Mouse (Mus musculus) thymus, postnatal 10 days (tissue): ENCODE results near the gene Slc12a3.
A peak's percentile ranks its signal among the peaks of the same experiment; 100 is the strongest.

Experiments used
- DNase-seq, 2 experiments: peaks; one replicate each; pipeline ENCODE4 v3.0.0; 2021; ENCODE audit warnings: low spot score in 2 of 2

Slc12a3 gene

DNA sequence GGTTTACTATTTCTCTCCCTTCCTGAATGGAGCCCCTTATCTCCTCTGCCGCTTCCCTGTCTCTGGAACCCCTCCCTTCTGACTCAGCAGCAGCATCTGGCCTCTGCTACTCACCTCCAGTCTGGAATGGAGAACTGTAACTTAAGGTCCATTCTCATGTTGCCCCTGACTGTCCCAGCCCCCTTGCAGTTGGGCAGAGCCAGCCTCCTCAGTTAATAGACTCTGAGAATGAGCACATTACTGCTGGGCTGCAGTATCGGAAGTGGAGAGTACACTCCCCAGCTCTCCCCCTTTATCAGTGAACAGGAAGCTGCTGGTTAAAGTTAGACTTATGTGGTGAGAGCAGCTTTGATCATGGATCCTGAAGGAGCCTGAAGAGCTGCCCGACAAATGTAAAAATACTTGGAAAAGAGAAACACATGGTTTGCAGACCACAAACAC, 46.6 kb downstream of the Slc12a3 start:
- DNase-seq, result no peak

- no peak for DNase-seq
These were observed 47.2 kb downstream of the Slc12a3 start for GRCm38 (mm10) chr8:94376176-94376575.

DNA sequence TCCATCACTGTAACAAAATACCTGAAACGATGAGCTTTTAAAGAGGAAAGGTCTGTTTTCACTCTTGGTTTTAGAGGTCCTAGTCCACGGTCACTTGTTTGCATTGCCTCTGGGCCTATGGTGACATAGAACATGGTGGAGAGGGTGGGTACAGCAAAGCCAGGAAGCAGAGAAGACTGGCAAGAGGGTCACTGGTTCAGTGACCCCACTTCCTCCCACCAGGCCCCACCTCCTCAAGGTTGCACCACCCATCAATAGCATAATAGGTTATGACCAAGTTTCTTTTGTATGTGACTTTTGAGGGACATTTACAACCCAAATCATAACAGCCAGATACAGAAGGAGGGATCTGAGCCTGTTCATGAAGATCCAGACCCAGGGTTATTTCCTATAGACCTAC, 47.6 kb downstream of the Slc12a3 start:
- DNase-seq, result no peak

- DNase-seq, result no peak
These were observed 48.0 kb downstream of the Slc12a3 start for GRCm38 (mm10) chr8:94377031-94377430.

DNA sequence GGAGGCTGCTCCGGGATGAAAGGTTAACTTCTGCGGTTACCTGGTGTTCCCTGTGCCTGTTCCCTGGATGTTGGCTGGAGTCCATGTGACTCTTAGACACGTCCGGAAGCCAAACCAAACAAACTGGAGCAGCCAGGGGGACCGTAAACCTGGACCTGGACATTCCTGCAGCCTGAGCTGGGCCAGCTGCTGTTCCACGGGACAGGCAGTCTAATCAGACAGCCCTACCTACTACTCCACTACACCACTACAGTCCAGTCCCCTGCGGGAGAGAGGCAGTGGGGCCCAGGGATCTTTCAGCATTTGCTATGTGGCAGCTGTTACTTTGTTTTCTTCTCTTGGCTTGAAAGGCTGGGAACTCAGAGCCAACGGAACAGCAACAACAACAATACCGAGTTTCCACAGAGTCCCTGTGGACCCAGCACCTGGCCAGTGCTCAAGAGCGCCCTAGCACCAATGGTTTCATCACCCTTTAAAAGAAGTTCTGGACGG, 48.8 kb downstream of the Slc12a3 start:
- no peak for DNase-seq

- DNase-seq, result no peak
These were observed 49.9 kb downstream of the Slc12a3 start for GRCm38 (mm10) chr8:94378763-94379415.

- no peak for DNase-seq
These were observed 50.7 kb downstream of the Slc12a3 start for GRCm38 (mm10) chr8:94379686-94380085.

DNA sequence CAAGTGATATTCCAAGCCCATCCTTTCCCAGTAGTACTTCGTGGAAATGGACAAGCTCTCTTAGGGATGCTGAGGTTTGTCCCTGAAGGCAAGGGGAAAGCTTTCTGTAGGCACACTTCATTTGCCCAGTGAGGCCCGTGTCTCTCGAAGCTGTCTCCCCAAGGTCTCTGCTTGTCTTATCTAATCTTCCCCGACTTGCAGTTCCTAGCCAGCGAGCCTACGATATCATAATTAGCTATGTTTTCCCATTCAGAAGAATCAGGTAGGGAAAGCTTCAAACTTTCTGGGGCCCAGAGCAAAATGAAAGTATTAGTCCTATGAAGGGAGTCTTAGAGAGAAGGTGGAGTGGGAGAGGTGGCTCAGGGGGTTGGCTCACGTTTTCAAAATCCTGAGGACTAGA, 55.2 kb downstream of the Slc12a3 start:
- no peak for DNase-seq

GRCm38 (mm10) chr8:94385506-94386213, 56.7 kb downstream of the Slc12a3 start:
- DNase-seq, result no peak

- peak; percentile 95 to 97 for DNase-seq
These were observed 57.4 kb downstream of the Slc12a3 start, which contains the start of gene Herpud1 for GRCm38 (mm10) chr8:94386214-94387026. Herpud1 (plus strand) TSS chr8:94386438.

GRCm38 (mm10) chr8:94387027-94387684, 58.2 kb downstream of the Slc12a3 start:
- DNase-seq, result peak; percentile 38 to 52

- no peak for DNase-seq
These were observed 58.8 kb downstream of the Slc12a3 start for GRCm38 (mm10) chr8:94387785-94388184.

DNA sequence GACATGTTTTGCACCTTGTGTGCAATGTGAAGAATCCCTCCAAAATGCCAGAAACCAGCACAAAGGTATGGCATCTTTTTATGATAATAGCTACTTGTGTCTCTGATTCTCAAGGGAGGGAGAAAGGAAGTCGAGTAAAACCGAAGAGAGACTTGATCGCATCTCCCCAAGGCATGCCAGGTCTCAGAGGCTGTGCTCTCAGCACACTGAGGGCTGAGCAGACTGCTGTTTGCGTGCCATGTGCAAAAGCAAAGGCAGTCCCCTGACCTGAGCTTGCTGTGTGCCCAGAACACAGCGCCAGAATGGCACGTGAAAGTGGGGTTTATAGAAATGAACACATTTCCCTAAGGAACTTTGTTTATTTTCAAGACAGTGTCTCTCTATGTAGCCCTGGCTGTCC, 60.5 kb downstream of the Slc12a3 start:
- DNase-seq, result no peak

- no peak for DNase-seq
These were observed 61.4 kb downstream of the Slc12a3 start for GRCm38 (mm10) chr8:94390429-94390828.

DNA sequence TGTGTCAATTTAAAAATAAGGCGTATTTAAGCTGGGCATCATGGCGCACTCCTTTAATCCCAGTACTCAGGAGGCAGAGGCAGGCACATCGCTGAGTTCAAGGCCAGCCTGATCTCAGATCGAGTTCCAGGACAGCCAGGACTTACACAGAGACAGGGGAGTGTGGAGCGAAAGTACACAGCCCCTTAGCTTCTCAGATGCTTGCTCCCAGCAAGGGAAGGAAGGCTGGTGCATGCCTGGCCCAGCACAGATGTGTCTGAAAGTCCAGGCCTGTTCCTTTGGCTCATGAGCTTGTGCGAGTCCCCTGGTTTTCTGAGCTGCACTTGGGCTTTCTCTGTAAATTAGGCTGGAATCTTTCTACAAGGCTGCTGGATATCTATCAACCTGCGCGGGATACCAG, 61.9 kb downstream of the Slc12a3 start:
- DNase-seq, result no peak

GRCm38 (mm10) chr8:94392147-94392546, 63.1 kb downstream of the Slc12a3 start:
- DNase-seq, result peak in 1 of 2 experiments; percentile 47

DNA sequence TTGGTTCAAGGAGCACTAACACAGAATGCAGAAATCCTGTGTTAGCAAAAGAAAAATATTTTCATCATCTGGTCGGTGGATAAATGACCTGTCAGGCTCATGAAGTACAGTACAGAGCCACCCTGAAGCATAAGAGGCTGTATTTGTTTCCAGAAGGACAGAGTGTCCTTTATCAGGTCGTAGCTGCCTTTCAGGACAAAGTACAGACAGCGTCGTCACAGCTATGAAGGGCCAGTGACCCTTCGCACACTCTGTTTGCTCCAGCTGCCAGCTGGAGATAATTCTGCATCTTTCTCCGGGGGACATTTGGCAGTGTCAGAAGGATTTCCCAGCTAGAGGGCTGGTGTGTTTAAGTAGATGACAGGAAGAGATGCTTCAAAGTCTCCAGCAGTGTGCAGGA, 63.6 kb downstream of the Slc12a3 start:
- no peak for DNase-seq

DNA sequence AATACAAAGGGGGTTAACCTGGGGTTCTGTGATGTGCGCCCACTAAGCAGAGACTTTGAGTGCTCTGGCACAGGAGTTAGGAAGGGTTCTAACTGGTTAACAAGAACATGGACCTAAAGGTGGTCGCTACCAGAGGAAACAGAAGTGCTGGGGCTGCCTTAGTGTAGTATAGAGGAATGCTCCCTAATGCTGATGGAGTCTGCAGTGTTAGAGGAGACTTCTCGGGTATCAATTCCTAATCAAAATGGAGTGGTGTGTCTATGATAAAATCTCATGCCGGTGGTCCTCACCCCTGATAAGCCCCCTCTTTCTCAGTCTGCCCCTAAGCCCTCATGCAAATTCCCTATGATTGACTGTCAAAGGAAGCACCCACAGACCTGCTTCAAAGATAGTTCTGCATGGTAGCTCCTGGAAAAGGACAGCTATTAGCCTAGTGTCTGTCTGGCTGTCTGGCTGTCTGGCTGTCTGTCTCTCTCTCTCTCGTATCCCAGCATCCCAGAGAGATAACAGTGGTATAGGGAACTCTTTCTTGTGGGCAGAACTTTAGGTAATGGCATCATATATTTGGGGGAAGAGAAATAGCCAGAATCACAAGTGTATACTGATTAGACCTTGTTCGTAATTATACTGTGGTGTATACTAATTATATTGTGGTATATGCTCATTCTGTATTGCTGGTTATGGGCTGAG, 67.0 kb downstream of the Slc12a3 start:
- DNase-seq, result no peak

DNA sequence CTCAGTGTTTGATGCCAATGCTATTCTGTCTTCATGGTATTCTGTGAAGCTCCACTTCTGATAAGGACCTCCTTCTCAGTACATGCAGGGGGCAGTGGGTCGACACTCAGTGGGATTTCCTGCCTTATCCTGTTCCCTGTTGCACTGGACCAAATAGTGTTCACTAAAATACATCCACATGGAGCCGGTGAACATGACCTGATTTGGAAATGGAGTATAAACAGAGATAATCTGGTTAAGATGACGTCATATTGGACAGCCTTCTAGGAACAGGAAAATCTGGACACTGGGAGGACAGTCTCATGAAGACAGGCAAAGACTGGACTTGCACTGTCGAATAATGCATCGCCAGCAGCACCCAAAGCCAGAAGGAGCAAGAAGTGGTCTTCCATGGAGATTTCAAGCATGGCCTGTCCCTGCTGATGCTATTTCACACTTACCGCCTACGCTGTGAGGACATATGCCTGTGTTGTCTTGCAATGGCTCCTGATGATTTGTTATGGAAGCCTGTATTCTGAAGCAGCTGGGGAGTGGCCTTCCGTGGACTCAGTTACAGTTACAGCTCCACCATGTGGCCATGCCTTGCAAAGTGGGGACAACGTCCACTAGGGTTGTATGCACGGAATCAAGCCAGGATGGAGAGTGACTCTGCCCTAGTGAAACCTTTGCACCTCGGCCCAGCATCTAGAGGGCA, 68.1 kb downstream of the Slc12a3 start:
- peak in 1 of 2 experiments; percentile 33 for DNase-seq

DNA sequence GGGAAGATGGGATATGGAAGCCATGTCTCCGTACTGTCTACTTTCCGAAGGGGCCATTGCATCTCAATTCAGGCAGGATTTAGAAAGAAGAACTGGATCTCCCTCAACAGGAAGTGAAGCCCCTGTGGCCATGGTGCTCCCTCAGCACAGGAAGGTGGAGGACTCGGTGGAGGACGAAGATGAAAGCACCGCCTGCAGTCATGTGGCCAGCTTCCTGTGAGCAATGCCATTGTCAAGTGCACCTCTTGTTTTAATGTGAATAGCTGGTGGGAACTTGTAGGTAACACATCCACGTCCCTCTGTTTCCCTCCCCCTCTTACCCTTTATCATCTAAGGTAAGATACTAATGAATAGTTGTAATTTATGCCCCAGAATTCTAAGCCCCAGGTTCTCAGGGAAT, 69.6 kb downstream of the Slc12a3 start:
- peak; percentile 21 to 41 for DNase-seq
